Mouse (Mus musculus) heart, embryonic 11.5 days (tissue): Measurements from ENCODE around the gene Ubxn10. TPM values are rescaled to one million over a fixed set of nuclear protein-coding genes. Genes with fewer than 3 reads are reported as not detected.

Experiments
- ATAC-seq: fragments of 200-750 bp; cut with Nextera tagmentation; replicated peaks from 2 replicates; pipeline ENCODE4 v1.8.0; 2017; ENCODE audit warnings: moderate library complexity; ENCODE audit not compliant: insufficient number of reproducible peaks, low FRiP score, low TSS enrichment
- H3K27ac ChIP-seq: fragments of 300-500 bp; sonication (generic); 2 replicates; pipeline ENCODE4 v1.5.1; 2014; ENCODE audit warnings: mild to moderate bottlenecking, low read depth, low read length
- H3K27me3 ChIP-seq: fragments of 300-500 bp; sonication (generic); 2 replicates; pipeline ENCODE4 v1.6.1; 2014; ENCODE audit warnings: mild to moderate bottlenecking, low read length, mixed read lengths; ENCODE audit not compliant: control insufficient read depth, insufficient read depth
- H3K36me3 ChIP-seq: fragments of 300-500 bp; sonication (generic); 2 replicates; pipeline ENCODE4 v1.6.1; 2014; ENCODE audit warnings: mild to moderate bottlenecking, low read length, moderate library complexity, mixed read lengths; ENCODE audit not compliant: control insufficient read depth, insufficient read depth
- H3K4me1 ChIP-seq: fragments of 300-500 bp; sonication (generic); 2 replicates; pipeline ENCODE4 v1.6.1; 2014; ENCODE audit warnings: low read length; ENCODE audit not compliant: control insufficient read depth, insufficient read depth
- H3K4me2 ChIP-seq: fragments of 300-500 bp; sonication (generic); 2 replicates; pipeline ENCODE4 v1.6.1; 2014; ENCODE audit warnings: mild to moderate bottlenecking, moderate library complexity
- H3K4me3 ChIP-seq: fragments of 300-500 bp; sonication (generic); 2 replicates; pipeline ENCODE4 v1.5.1; 2014; ENCODE audit warnings: low read depth, low read length
- H3K9ac ChIP-seq: fragments of 300-500 bp; sonication (generic); 2 replicates; pipeline ENCODE4 v1.6.1; 2014; ENCODE audit warnings: mild to moderate bottlenecking, low read depth, low read length, moderate library complexity
- H3K9me3 ChIP-seq: fragments of 300-500 bp; sonication (generic); replicated peaks from 2 replicates; pipeline ENCODE4 v1.6.1; 2016; ENCODE audit warnings: low read length; ENCODE audit not compliant: control insufficient read depth
- WGBS: fragments of 180-500 bp; shearing (Covaris S2); extraction: QIAGEN DNeasy Blood & Tissue Kit; methylation state at CpG from one replicate; pipeline ENCODE4 v1.1.7; 2014; ENCODE audit not compliant: insufficient replicate concordance; 5-methylcytosine and 5-hydroxymethylcytosine counted together
- polyA plus RNA-seq: library from polyadenylated mRNA; unstranded; fragments of >200 nt; fragmentation: Nextera tagmentation; extraction: Ambion mirVana; gene quantifications from 2 replicates; pipeline ENCODE4 v1.2.1, GENCODE M21; 2014

The Ubxn10 gene
- polyA plus RNA-seq, 1 experiment from 2014 or later = 1.3 TPM

DNA sequence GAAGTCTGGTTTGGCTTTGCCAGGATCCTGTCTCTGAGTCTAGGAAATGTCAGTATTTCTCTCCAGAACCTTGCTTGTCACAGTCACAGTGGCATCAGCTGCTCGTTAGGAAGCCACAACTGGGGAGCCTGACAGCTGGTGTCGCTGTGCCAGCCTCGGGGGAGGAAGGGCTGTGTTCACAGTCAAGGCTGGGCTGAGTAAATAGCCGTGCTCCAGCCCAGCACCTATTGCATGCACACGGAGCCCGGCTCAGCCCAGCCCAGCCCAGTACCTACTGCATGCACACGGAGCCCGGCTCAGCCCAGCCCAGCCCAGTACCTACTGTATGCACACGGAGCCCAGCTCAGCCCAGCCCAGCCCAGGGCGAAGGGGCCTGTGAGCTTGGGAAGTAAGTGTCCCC lies 10.9 kb upstream of the Ubxn10 start:
- no peak for ATAC-seq
- H3K27ac ChIP-seq = no peak overlapping the region
- H3K36me3 ChIP-seq = no peaks in the 10 kb centered on the region
- no peak overlapping the region for H3K4me3 ChIP-seq
- H3K4me2 ChIP-seq = no peak overlapping the region
- no peak overlapping the region for H3K9ac ChIP-seq
- H3K27me3 ChIP-seq = peaks cover 10% of the 10 kb centered on the region
- no peaks in the 10 kb centered on the region for H3K9me3 ChIP-seq
- no peaks in the 10 kb centered on the region for H3K4me1 ChIP-seq
- 59% methylated on average over 10 of the region's 10 CpGs for WGBS

- Histone ChIP-seq H3K9me3 (no peaks in the 10 kb centered on the region), H3K27me3 (peaks cover 10% of the 10 kb centered on the region)
- 89% methylated on average over 9 of the region's 9 CpGs for WGBS
These were observed 9.9 kb upstream of the Ubxn10 start for GRCm38 (mm10) chr4:138746866-138747265.

DNA sequence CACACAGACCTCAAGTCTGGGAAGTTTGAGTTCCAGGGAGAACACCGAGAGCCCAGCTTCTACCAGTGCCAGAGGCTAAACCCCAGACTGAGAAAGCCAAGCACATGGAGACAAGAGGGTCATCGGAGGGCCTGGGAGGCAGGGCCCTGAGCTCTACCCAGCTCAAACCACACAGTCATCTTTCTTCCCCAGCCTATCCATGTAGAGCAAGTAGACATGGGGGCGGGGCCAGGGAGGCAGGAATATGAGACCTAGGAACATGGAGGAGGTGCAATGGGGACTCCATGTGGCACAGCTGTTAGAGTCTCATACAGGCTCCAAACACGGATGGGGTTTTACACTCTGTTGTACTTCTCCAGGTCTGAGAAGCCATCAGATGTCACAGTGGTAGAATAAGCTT lies 8.9 kb upstream of the Ubxn10 start:
- Histone ChIP-seq H3K9ac (no peak overlapping the region), H3K27ac (no peak overlapping the region), H3K9me3 (no peaks in the 10 kb centered on the region), H3K27me3 (peaks cover 10% of the 10 kb centered on the region), H3K36me3 (no peaks in the 10 kb centered on the region), H3K4me1 (no peaks in the 10 kb centered on the region), H3K4me2 (no peak overlapping the region), H3K4me3 (no peak overlapping the region)
- no peak for ATAC-seq
- 58% methylated on average over 4 of the region's 4 CpGs for WGBS

More at GRCm38 (mm10) chr4:138746866-138747265, 9.9 kb upstream of the Ubxn10 start:
- no peak overlapping the region for H3K9ac ChIP-seq
- no peaks in the 10 kb centered on the region for H3K36me3 ChIP-seq
- H3K4me2 ChIP-seq = no peak overlapping the region
- H3K27ac ChIP-seq = no peak overlapping the region
- no peak for ATAC-seq
- H3K4me3 ChIP-seq = no peak overlapping the region
- no peaks in the 10 kb centered on the region for H3K4me1 ChIP-seq

DNA sequence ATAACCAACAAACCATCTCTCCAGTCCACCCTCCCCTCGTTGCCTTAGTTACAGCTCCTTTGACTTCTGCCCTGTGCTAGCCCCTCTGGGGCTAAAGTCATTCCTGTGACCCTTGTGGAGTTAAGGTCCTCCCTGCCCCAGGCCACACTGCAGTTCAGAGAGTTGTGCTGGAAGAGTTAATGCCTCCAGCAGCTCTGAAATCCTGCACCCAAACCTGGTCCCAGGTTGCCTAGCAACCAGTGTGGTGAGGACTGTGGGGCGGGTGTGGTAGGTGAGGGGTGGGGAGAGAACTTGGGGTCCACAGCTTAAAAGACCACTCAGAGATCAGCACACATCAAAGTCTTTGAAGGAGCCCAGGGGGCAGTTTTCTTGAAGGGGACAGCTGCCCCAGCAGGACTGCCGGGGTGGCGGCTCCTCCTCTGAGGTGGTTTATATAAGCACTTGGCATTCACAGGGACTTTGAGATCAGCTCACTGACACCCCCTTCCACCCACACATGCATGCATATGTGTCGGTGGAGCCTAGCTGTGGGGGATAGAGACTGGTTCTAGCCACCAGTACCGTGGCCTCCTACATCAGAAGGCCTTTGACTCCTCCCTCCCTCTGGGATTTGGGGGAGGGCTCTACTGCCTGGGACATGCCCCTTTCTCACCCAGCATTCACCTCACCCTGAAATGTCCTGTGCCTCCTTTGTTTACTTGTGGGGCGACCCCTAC lies 2.3 kb upstream of the Ubxn10 start:
- 0 out of 2 replicates have a peak, but pooled peaks cover 2% of the 10 kb centered on the region for H3K27me3 ChIP-seq
- ATAC-seq = no peak
- no peak overlapping the region for H3K27ac ChIP-seq
- H3K9ac ChIP-seq = no peak overlapping the region
- H3K4me1 ChIP-seq = no peaks in the 10 kb centered on the region
- no peaks in the 10 kb centered on the region for H3K36me3 ChIP-seq
- WGBS = 25% methylated on average over 7 of the region's 7 CpGs
- no peaks in the 10 kb centered on the region for H3K9me3 ChIP-seq
- H3K4me3 ChIP-seq = no peak overlapping the region
- H3K4me2 ChIP-seq = no peak overlapping the region

- Histone ChIP-seq H3K4me2 (no peak overlapping the region), H3K9ac (no peak overlapping the region), H3K27ac (no peak overlapping the region), H3K4me1 (no peaks in the 10 kb centered on the region), H3K4me3 (no peak overlapping the region), H3K27me3 (no peaks in the 10 kb centered on the region), H3K36me3 (no peaks in the 10 kb centered on the region), H3K9me3 (no peaks in the 10 kb centered on the region)
- 89% methylated on average over 4 of the region's 4 CpGs for WGBS
- ATAC-seq = no peak
These were observed 2.1 kb downstream of the Ubxn10 start for GRCm38 (mm10) chr4:138734863-138735262.

DNA sequence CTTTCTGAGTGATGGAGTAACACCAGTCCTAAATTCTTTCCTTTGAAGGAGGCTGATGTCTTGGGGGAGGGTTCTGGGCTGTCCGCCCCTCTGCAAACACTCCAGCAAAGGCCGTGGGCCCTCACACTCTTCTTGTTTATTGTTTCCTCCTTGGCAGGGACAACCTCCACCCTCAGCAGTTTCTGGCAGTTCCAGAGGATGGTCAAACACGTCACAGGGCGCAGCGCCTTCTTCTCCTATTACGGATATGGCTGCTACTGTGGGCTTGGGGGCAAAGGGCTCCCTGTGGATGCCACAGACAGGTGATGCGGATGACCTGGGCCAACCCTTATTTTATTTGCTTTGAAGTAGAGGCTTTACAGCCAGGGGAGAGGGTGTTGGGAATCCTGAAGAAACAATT lies 2.9 kb downstream of the Ubxn10 start:
- Histone ChIP-seq H3K4me3 (no peak overlapping the region), H3K27me3 (no peaks in the 10 kb centered on the region), H3K36me3 (no peaks in the 10 kb centered on the region), H3K4me2 (no peak overlapping the region), H3K9me3 (no peaks in the 10 kb centered on the region), H3K4me1 (no peaks in the 10 kb centered on the region), H3K9ac (no peak overlapping the region), H3K27ac (no peak overlapping the region)
- WGBS = 68% methylated on average over 7 of the region's 7 CpGs
- ATAC-seq = no peak

GRCm38 (mm10) chr4:138729018-138729703 lies 7.8 kb downstream of the Ubxn10 start:
- H3K4me2 ChIP-seq = no peak overlapping the region
- H3K36me3 ChIP-seq = no peaks in the 10 kb centered on the region
- no peak overlapping the region for H3K9ac ChIP-seq
- no peaks in the 10 kb centered on the region for H3K27me3 ChIP-seq
- H3K9me3 ChIP-seq = no peaks in the 10 kb centered on the region
- WGBS = 44% methylated on average over 9 of the region's 9 CpGs
- H3K4me1 ChIP-seq = peaks cover 16% of the 10 kb centered on the region
- no peak overlapping the region for H3K27ac ChIP-seq
- no peak for ATAC-seq
- no peak overlapping the region for H3K4me3 ChIP-seq

GRCm38 (mm10) chr4:138725751-138726150 lies 11.2 kb downstream of the Ubxn10 start:
- H3K4me3 ChIP-seq = no peak overlapping the region
- H3K4me1 ChIP-seq = peaks cover 22% of the 10 kb centered on the region
- H3K27ac ChIP-seq = 0 out of 2 replicates have a peak overlapping the region, but pooled peaks have one; percentile 54
- no peak for ATAC-seq
- H3K9ac ChIP-seq = no peak overlapping the region
- H3K9me3 ChIP-seq = no peaks in the 10 kb centered on the region
- 0 out of 2 replicates have a peak, but pooled peaks cover 2% of the 10 kb centered on the region for H3K27me3 ChIP-seq
- no peak overlapping the region; the same call in 1 of the 2 replicates for H3K4me2 ChIP-seq
- 69% methylated on average over 5 of the region's 5 CpGs for WGBS
- no peaks in the 10 kb centered on the region; the same call in 1 of the 2 replicates for H3K36me3 ChIP-seq
